Mouse (Mus musculus): ENCODE measurements around the gene Cnot1.

GRCm38 (mm10) chr8:95760323-95760722, 46.9 kb downstream of the Cnot1 start:
- TF ChIP-seq CTCF (IDR thresholded peaks at IDR 0.05; ENCODE audit: low read depth) (no peak), EP300 (IDR thresholded peaks at IDR 0.05; ENCODE audit: low read depth) (no peak)
